Mouse (Mus musculus) heart, embryonic 12.5 days (tissue): Measurements from ENCODE around the gene Rasgef1b. TPM values are rescaled to one million over a fixed set of nuclear protein-coding genes. Genes with fewer than 3 reads are reported as not detected.
A peak's percentile ranks its signal among the peaks of the same experiment; 100 is the strongest.

ENCODE experiments used
- ATAC-seq: fragments of 200-750 bp; cut with Nextera tagmentation; 2 replicates; pipeline ENCODE4 v1.8.0; 2017; ENCODE audit warnings: moderate TSS enrichment, moderate library complexity; ENCODE audit not compliant: insufficient number of reproducible peaks, low FRiP score
- H3K27ac ChIP-seq: fragments of 300-500 bp; sonication (generic); 2 replicates; pipeline ENCODE4 v1.5.1; 2016; ENCODE audit warnings: mild to moderate bottlenecking, moderate library complexity; ENCODE audit not compliant: poor library complexity, severe bottlenecking
- H3K27me3 ChIP-seq: fragments of 300-500 bp; sonication (generic); replicated peaks from 2 replicates; pipeline ENCODE4 v1.6.1; 2016; ENCODE audit warnings: mild to moderate bottlenecking, moderate library complexity
- H3K36me3 ChIP-seq: fragments of 300-500 bp; sonication (generic); 2 replicates; pipeline ENCODE4 v1.6.1; 2016; ENCODE audit warnings: mild to moderate bottlenecking, moderate library complexity
- H3K4me1 ChIP-seq: fragments of 300-500 bp; sonication (generic); replicated peaks from 2 replicates; pipeline ENCODE4 v1.6.1; 2016; ENCODE audit warnings: mild to moderate bottlenecking
- H3K4me2 ChIP-seq: fragments of 300-500 bp; sonication (generic); 2 replicates; pipeline ENCODE4 v1.6.1; 2016; ENCODE audit warnings: mild to moderate bottlenecking, moderate library complexity
- H3K4me3 ChIP-seq: fragments of 300-500 bp; sonication (generic); 2 replicates; pipeline ENCODE4 v1.5.1; 2016; ENCODE audit warnings: mild to moderate bottlenecking
- H3K9ac ChIP-seq: fragments of 300-500 bp; sonication (generic); 2 replicates; pipeline ENCODE4 v1.6.1; 2016; ENCODE audit warnings: mild to moderate bottlenecking, moderate library complexity
- H3K9me3 ChIP-seq: fragments of 300-500 bp; sonication (generic); replicated peaks from 2 replicates; pipeline ENCODE4 v1.6.1; 2016; ENCODE audit warnings: mild to moderate bottlenecking, moderate library complexity
- WGBS: fragments of 180-500 bp; shearing (Covaris S2); methylation state at CpG from one replicate; pipeline ENCODE4 v1.1.7; 2016; 5-methylcytosine and 5-hydroxymethylcytosine counted together
- polyA plus RNA-seq: library from polyadenylated mRNA; unstranded; fragments of >200 nt; fragmentation: Nextera tagmentation; extraction: Ambion mirVana; gene quantifications from 2 replicates; pipeline ENCODE4 v1.2.1, GENCODE M21; 2016

Rasgef1b gene
- polyA plus RNA-seq, 1 experiment from 2014 or later: 44.7 TPM

GRCm38 (mm10) chr5:99247915-99248314 is 480.9 kb downstream of the Rasgef1b start:
- Histone ChIP-seq H3K9me3 (no peaks in the 10 kb centered on the region), H3K4me3 (peak overlapping the region; percentile 15; the same call in 1 of the 2 replicates), H3K27me3 (no peaks in the 10 kb centered on the region), H3K36me3 (peaks cover 19% of the 10 kb centered on the region), H3K4me2 (peak overlapping the region; percentile 58), H3K9ac (peak overlapping the region; percentile 36), H3K27ac (peak overlapping the region; percentile 47), H3K4me1 (peaks cover 67% of the 10 kb centered on the region)
- WGBS: 72% methylated on average over 6 of the region's 6 CpGs
- no peak for ATAC-seq

- no peak for ATAC-seq
- H3K4me1 ChIP-seq: peaks cover 72% of the 10 kb centered on the region
- WGBS: 44% methylated on average over 7 of the region's 7 CpGs
Observed at GRCm38 (mm10) chr5:99247441-99247840, 481.4 kb downstream of the Rasgef1b start.

GRCm38 (mm10) chr5:99246972-99247371 is 481.9 kb downstream of the Rasgef1b start:
- WGBS: 52% methylated on average over 6 of the region's 6 CpGs
- Histone ChIP-seq H3K4me2 (peak overlapping the region; percentile 58), H3K9me3 (no peaks in the 10 kb centered on the region), H3K27me3 (no peaks in the 10 kb centered on the region), H3K9ac (peak overlapping the region; percentile 36), H3K27ac (peak overlapping the region; percentile 47), H3K36me3 (peaks cover 28% of the 10 kb centered on the region), H3K4me3 (no peak overlapping the region), H3K4me1 (peaks cover 76% of the 10 kb centered on the region)
- no peak for ATAC-seq

More at GRCm38 (mm10) chr5:99247441-99247840, 481.4 kb downstream of the Rasgef1b start:
- no peaks in the 10 kb centered on the region for H3K9me3 ChIP-seq
- H3K4me3 ChIP-seq: peak overlapping the region; percentile 12; the same call in 1 of the 2 replicates
- no peaks in the 10 kb centered on the region for H3K27me3 ChIP-seq
- peaks cover 24% of the 10 kb centered on the region for H3K36me3 ChIP-seq
- H3K4me2 ChIP-seq: peak overlapping the region; percentile 58
- H3K9ac ChIP-seq: peak overlapping the region; percentile 36
- peak overlapping the region; percentile 47 for H3K27ac ChIP-seq

- Histone ChIP-seq H3K9me3 (no peaks in the 10 kb centered on the region), H3K36me3 (peaks cover 75% of the 10 kb centered on the region), H3K4me3 (no peak overlapping the region), H3K9ac (no peak overlapping the region), H3K27me3 (no peaks in the 10 kb centered on the region), H3K4me2 (no peak overlapping the region), H3K4me1 (peaks cover 66% of the 10 kb centered on the region), H3K27ac (no peak overlapping the region)
- ATAC-seq: no peak
- 68% methylated on average over 11 of the region's 11 CpGs for WGBS
Observed at GRCm38 (mm10) chr5:99241988-99242740, 486.7 kb downstream of the Rasgef1b start.

GRCm38 (mm10) chr5:99240501-99240900 is 488.4 kb downstream of the Rasgef1b start:
- Histone ChIP-seq H3K27me3 (no peaks in the 10 kb centered on the region), H3K9ac (no peak overlapping the region), H3K4me3 (no peak overlapping the region), H3K9me3 (no peaks in the 10 kb centered on the region), H3K4me1 (peaks cover 56% of the 10 kb centered on the region), H3K27ac (peak overlapping the region; percentile 62; the same call in 1 of the 2 replicates), H3K4me2 (no peak overlapping the region), H3K36me3 (peaks cover 90% of the 10 kb centered on the region)
- 86% methylated on average over 6 of the region's 6 CpGs for WGBS
- ATAC-seq: no peak

GRCm38 (mm10) chr5:99239677-99240076 is 489.2 kb downstream of the Rasgef1b start:
- WGBS: 58% methylated on average over 9 of the region's 9 CpGs
- ATAC-seq: no peak
- peaks cover 90% of the 10 kb centered on the region for H3K36me3 ChIP-seq
- H3K4me2 ChIP-seq: no peak overlapping the region
- H3K27ac ChIP-seq: peak overlapping the region; percentile 62
- H3K4me1 ChIP-seq: peaks cover 49% of the 10 kb centered on the region
- no peaks in the 10 kb centered on the region for H3K27me3 ChIP-seq
- H3K9me3 ChIP-seq: no peaks in the 10 kb centered on the region
- H3K4me3 ChIP-seq: no peak overlapping the region
- H3K9ac ChIP-seq: no peak overlapping the region

- no peak overlapping the region for H3K9ac ChIP-seq
- 81% methylated on average over 4 of the region's 4 CpGs for WGBS
- H3K4me2 ChIP-seq: no peak overlapping the region
- no peak overlapping the region for H3K27ac ChIP-seq
- H3K4me3 ChIP-seq: no peak overlapping the region
- H3K9me3 ChIP-seq: no peaks in the 10 kb centered on the region
- H3K27me3 ChIP-seq: no peaks in the 10 kb centered on the region
- no peak for ATAC-seq
- peaks cover 49% of the 10 kb centered on the region for H3K4me1 ChIP-seq
- H3K36me3 ChIP-seq: peaks cover 97% of the 10 kb centered on the region
Observed at GRCm38 (mm10) chr5:99238150-99238549, 490.7 kb downstream of the Rasgef1b start.

GRCm38 (mm10) chr5:99236888-99237752 is 491.7 kb downstream of the Rasgef1b start:
- no peak overlapping the region for H3K4me3 ChIP-seq
- peaks cover 97% of the 10 kb centered on the region for H3K36me3 ChIP-seq
- peaks cover 44% of the 10 kb centered on the region for H3K4me1 ChIP-seq
- H3K4me2 ChIP-seq: no peak overlapping the region
- no peaks in the 10 kb centered on the region for H3K9me3 ChIP-seq
- H3K27ac ChIP-seq: peak overlapping the region; percentile 34; the same call in 1 of the 2 replicates
- no peak overlapping the region for H3K9ac ChIP-seq
- no peak for ATAC-seq
- WGBS: 76% methylated on average over 11 of the region's 11 CpGs
- no peaks in the 10 kb centered on the region for H3K27me3 ChIP-seq

- Histone ChIP-seq H3K4me2 (no peak overlapping the region), H3K4me3 (no peak overlapping the region), H3K9ac (no peak overlapping the region), H3K4me1 (peaks cover 40% of the 10 kb centered on the region), H3K27ac (no peak overlapping the region), H3K27me3 (no peaks in the 10 kb centered on the region), H3K9me3 (no peaks in the 10 kb centered on the region), H3K36me3 (peaks cover 96% of the 10 kb centered on the region)
- no peak for ATAC-seq
- WGBS: 81% methylated on average over 4 of the region's 4 CpGs
Observed at GRCm38 (mm10) chr5:99236431-99236830, 492.4 kb downstream of the Rasgef1b start.

- H3K4me3 ChIP-seq: no peak overlapping the region
- H3K27ac ChIP-seq: no peak overlapping the region
- no peaks in the 10 kb centered on the region for H3K9me3 ChIP-seq
- WGBS: 78% methylated on average over 17 of the region's 17 CpGs
- H3K36me3 ChIP-seq: peaks cover 94% of the 10 kb centered on the region
- H3K4me2 ChIP-seq: no peak overlapping the region
- H3K27me3 ChIP-seq: no peaks in the 10 kb centered on the region
- no peak for ATAC-seq
- H3K4me1 ChIP-seq: peaks cover 25% of the 10 kb centered on the region
- no peak overlapping the region for H3K9ac ChIP-seq
Observed at GRCm38 (mm10) chr5:99234275-99234674, 494.6 kb downstream of the Rasgef1b start.

GRCm38 (mm10) chr5:99233176-99233575 is 495.7 kb downstream of the Rasgef1b start:
- peaks cover 22% of the 10 kb centered on the region for H3K4me1 ChIP-seq
- WGBS: 41% methylated on average over 3 of the region's 3 CpGs
- H3K36me3 ChIP-seq: peaks cover 94% of the 10 kb centered on the region
- ATAC-seq: no peak
- no peaks in the 10 kb centered on the region for H3K9me3 ChIP-seq
- H3K27ac ChIP-seq: no peak overlapping the region; the same call in 1 of the 2 replicates
- no peak overlapping the region for H3K4me3 ChIP-seq
- no peak overlapping the region for H3K4me2 ChIP-seq
- H3K27me3 ChIP-seq: no peaks in the 10 kb centered on the region
- no peak overlapping the region for H3K9ac ChIP-seq
